Mouse (Mus musculus) megakaryocyte progenitor cell, adult 5-6 weeks (primary cell): ENCODE measurements at regions not wholly inside any gene's neighbourhood (a gene's known extent, or its start where the extent isn't known, plus 50 kb on each side); places are given as distances from the start of the nearest gene placed in this dataset.

Experiments
- ATAC-seq: replicated peaks from 2 replicates; pipeline ENCODE4 v1.8.0; 2016; ENCODE audit warnings: mild to moderate bottlenecking, moderate TSS enrichment, inconsistent platforms; ENCODE audit not compliant: poor library complexity

- no peak for ATAC-seq
These were observed 157.4 kb downstream of the Prdm2 start for GRCm38 (mm10) chr4:143055371-143055770.

DNA sequence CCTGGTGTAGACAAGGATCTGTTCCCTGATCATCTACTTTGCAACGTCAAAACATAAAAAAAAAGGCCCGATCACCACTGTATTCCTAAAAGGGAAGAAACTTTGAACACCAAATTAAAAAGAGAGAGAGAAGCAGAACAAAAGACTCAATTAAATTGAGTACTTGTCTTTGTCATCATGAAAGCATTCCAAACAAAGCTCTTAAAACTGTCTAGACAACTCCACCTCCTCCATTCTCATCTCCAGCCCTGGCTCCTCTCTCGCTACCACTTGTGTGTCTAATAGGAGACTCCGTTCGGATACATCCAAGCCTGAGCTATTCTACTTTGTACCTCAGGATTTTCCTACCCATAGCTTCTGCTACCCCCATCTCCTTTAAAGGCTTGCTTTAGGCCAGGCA, 159.8 kb downstream of the Prdm2 start:
- no peak for ATAC-seq

DNA sequence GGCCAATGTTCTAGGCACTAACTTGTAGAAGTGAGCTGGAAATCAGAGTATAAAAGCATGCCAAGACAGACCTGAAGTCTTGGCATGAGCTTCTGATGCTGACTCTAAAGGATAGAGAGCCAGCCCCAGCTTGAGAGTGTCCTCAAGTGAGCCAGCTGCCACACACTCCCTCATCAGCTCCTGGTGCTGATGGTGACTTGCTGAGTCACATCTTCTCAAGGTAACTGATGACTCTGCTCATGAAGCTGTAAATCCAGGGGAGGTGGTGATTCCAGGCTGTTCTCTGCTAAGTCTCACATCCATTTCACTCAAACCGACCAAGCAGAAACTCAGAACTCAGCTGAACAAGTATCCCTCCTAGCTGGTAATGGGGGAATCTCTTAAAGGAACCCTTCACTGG, 161.6 kb downstream of the Prdm2 start:
- no peak for ATAC-seq

- no peak for ATAC-seq
These were observed 167.6 kb downstream of the Prdm2 start for GRCm38 (mm10) chr4:143045245-143045644.

- ATAC-seq, result no peak
These were observed 170.0 kb downstream of the Prdm2 start for GRCm38 (mm10) chr4:143042806-143043205.

- ATAC-seq, result no peak
These were observed 174.2 kb downstream of the Prdm2 start for GRCm38 (mm10) chr4:143038626-143039025.

- ATAC-seq, result no peak
These were observed 176.1 kb downstream of the Prdm2 start for GRCm38 (mm10) chr4:143036704-143037103.

- ATAC-seq, result peak; percentile 90
These were observed 177.7 kb downstream of the Prdm2 start for GRCm38 (mm10) chr4:143035089-143035488.

DNA sequence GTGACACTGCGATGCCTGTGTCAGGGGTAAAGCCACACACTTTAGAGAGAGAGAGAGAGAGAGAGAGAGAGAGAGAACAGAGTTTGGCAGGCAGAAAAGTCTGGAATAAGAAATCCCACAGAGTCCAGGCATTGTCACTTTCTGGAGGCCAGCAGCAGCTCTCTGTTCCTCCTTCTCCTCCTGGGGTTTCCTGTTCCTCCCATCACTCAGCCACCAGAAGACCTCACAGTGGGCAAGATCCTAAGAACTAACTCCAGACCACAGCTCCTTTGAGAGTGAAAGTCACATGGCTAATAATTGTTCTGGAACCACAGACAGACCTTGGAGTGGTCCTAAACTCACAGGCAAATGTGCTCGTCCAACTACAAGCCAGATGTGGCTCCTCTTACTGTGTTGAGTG, 178.5 kb downstream of the Prdm2 start:
- peak; percentile 43 for ATAC-seq

GRCm38 (mm10) chr4:143029813-143030212, 183.0 kb downstream of the Prdm2 start:
- ATAC-seq, result peak; percentile 51

DNA sequence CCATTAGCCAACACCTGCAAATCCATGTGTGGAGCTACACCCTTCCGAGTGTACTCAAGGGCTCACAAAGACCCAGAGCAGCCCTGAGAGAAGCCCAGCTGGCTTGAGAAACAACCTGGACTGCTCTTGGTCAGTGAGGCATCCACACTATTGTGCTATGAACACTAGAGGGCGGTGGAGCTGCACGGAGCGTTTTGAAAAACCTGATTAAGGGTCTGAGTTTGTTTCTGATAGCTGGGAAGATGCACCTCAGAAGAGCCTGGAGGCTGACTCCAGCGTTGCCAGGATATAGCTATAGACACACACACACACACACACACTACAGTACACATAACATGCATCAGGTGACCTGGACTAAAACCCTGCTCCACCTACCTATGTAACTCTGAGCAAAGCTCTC, 185.5 kb downstream of the Prdm2 start:
- ATAC-seq, result peak; percentile 91

DNA sequence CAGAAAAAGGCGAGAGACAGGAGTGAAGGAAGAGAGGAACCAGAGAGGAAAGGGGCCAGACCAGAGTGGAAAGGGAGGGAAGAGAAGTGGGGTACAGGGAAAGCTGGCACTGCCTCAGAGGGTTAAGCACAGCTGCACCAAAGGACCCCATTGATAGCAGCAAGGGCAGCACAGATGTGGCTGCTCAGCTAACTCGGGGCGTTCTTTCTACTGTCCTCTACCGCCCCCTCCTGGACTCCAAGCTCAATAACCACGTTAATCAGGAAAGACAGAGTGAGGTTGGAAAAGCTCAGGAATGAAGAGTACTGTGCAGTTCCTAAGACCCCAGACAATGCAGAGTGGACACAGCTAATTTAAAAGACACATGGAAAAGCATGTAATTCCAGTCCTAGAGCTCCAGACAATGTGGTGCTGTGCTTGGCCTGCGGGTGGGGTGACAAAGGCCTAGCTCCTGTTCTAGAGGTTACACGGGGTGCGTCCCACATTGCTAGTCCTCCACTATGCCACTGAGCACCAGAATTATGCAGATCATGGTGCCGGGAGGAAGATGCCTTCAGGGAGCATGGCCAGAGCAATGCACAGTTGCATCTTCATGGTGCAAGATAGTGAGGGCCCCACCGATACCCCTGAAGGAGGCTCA, 191.4 kb downstream of the Prdm2 start:
- peak; percentile 94 for ATAC-seq

GRCm38 (mm10) chr4:143020658-143021057, 192.1 kb downstream of the Prdm2 start:
- no peak for ATAC-seq

- ATAC-seq, result no peak
These were observed 199.9 kb downstream of the Prdm2 start for GRCm38 (mm10) chr4:143012900-143013299.

GRCm38 (mm10) chr4:143001961-143002360, 210.8 kb downstream of the Prdm2 start:
- ATAC-seq, result no peak

- no peak for ATAC-seq
These were observed 211.3 kb downstream of the Prdm2 start for GRCm38 (mm10) chr4:143001486-143001885.

- no peak for ATAC-seq
These were observed 216.4 kb downstream of the Prdm2 start for GRCm38 (mm10) chr4:142996406-142996805.

GRCm38 (mm10) chr4:142991401-142991800, 221.4 kb downstream of the Prdm2 start:
- no peak for ATAC-seq

GRCm38 (mm10) chr4:142989175-142989574, 223.6 kb downstream of the Prdm2 start:
- ATAC-seq, result no peak

DNA sequence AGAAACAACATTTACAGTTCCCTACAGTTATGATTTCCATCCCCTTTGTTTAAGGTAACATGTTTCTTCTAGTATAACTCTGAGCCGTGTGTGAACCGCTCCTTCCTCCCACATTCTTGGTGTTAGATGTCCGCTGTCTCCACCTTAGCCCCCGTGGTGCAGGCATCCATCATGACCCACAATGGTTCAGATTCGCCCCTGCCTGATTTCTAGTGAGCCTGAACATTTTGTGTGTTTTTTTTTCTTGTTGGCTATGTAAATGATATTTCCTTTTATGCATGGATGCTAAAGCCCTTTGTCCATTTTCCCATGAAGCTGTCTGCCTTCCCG, 229.5 kb downstream of the Prdm2 start:
- no peak for ATAC-seq

- no peak for ATAC-seq
These were observed 230.1 kb downstream of the Prdm2 start for GRCm38 (mm10) chr4:142982585-142983294.

DNA sequence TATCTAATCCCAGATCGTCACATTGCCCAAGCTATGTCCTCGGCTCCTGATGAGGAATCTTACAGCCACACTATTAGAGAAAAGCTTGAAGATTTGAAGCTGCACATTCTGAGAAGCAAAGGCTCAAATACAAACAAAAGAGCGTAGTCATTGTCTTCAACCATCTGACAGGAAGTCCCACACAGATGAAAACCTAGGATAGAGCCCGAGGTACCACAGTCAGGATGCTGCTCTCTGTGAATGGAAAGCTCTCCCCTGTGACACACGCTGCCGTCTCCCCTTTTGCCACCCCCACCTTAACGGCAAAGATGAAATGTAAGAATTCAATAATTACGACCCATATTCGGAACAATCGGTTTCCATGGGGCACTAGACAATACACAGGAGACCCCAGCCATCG, 237.2 kb downstream of the Prdm2 start:
- ATAC-seq, result peak; percentile 55

GRCm38 (mm10) chr4:142970040-142970439, 242.8 kb downstream of the Prdm2 start:
- no peak for ATAC-seq
